Mouse (Mus musculus) heart, postnatal 0 days (tissue): ENCODE data around the gene Jmjd1c. TPM values are rescaled to one million over a fixed set of nuclear protein-coding genes. Genes with fewer than 3 reads are reported as not detected.

Experiments
- ATAC-seq: fragments of 200-750 bp; cut with Nextera tagmentation; 2 replicates; pipeline ENCODE4 v1.8.0; 2017; ENCODE audit warnings: low read depth, moderate number of reproducible peaks, moderate library complexity; ENCODE audit not compliant: insufficient read depth
- DNase-seq: peaks from one replicate; pipeline ENCODE4 v3.0.0-alpha.2; 2016; ENCODE audit warnings: low spot score
- H3K27ac ChIP-seq: fragments of 300-500 bp; sonication (generic); 2 replicates; pipeline ENCODE4 v1.5.1; 2014; ENCODE audit warnings: low read depth, mild to moderate bottlenecking
- H3K27me3 ChIP-seq: fragments of 300-500 bp; sonication (generic); 2 replicates; pipeline ENCODE4 v1.6.1; 2014; ENCODE audit warnings: low read length, mixed read lengths; ENCODE audit not compliant: control insufficient read depth, insufficient read depth
- H3K36me3 ChIP-seq: fragments of 300-500 bp; sonication (generic); replicated peaks from 2 replicates; pipeline ENCODE4 v1.6.1; 2014; ENCODE audit warnings: low read length, mixed read lengths; ENCODE audit not compliant: control insufficient read depth, insufficient read depth
- H3K4me1 ChIP-seq: fragments of 300-500 bp; sonication (generic); 2 replicates; pipeline ENCODE4 v1.6.1; 2014; ENCODE audit warnings: antibody characterized with exemption; ENCODE audit not compliant: control insufficient read depth, insufficient read depth
- H3K4me2 ChIP-seq: fragments of 300-500 bp; sonication (generic); 2 replicates; pipeline ENCODE4 v1.6.1; 2014; ENCODE audit warnings: low read depth, mild to moderate bottlenecking, low read length, moderate library complexity
- H3K4me3 ChIP-seq: fragments of 300-500 bp; sonication (generic); 2 replicates; pipeline ENCODE4 v1.5.1; 2014; ENCODE audit warnings: low read depth, low read length
- H3K9ac ChIP-seq: fragments of 300-500 bp; sonication (generic); replicated peaks from 2 replicates; pipeline ENCODE4 v1.6.1; 2014; ENCODE audit warnings: low read depth, low read length, mixed read lengths
- H3K9me3 ChIP-seq: fragments of 300-500 bp; sonication (generic); replicated peaks from 2 replicates; pipeline ENCODE4 v1.6.1; 2016; ENCODE audit warnings: low read length; ENCODE audit not compliant: control insufficient read depth
- CTCF ChIP-seq: IDR thresholded peaks from 2 replicates; pipeline ENCODE4 v1.5.1; 2016; ENCODE audit warnings: antibody characterized with exemption, control low read depth, low read depth
- EP300 ChIP-seq: IDR thresholded peaks from 2 replicates; pipeline ENCODE4 v1.6.1; 2016; ENCODE audit warnings: antibody characterized with exemption, low read depth
- WGBS: fragments of 180-500 bp; shearing (Covaris S2); extraction: QIAGEN DNeasy Blood & Tissue Kit; methylation state at CpG from one replicate; pipeline ENCODE4 v1.1.7; 2014; 5-methylcytosine and 5-hydroxymethylcytosine counted together
- polyA plus RNA-seq: library from polyadenylated mRNA; unstranded; fragments of >200 nt; fragmentation: Nextera tagmentation; extraction: Ambion mirVana; gene quantifications from 2 replicates; pipeline ENCODE4 v1.2.1, GENCODE M21; 2015
- total RNA-seq: library from RNA; depleted of rRNA; stranded (reverse); fragments of >200 nt; gene quantifications from 2 replicates; pipeline ENCODE4 v1.2.3, GENCODE M21; 2014; ENCODE audit warnings: low replicate concordance; rRNA removed

Gene Jmjd1c
- total and polyA plus RNA-seq, 2 experiments from 2014 or later: 28.1 to 42.4 TPM

GRCm38 (mm10) chr10:67302340-67302739 lies 206.4 kb downstream of the Jmjd1c start:
- Histone ChIP-seq H3K36me3 (no peaks in the 10 kb centered on the region), H3K4me3 (no peak overlapping the region), H3K4me1 (peaks cover 9% of the 10 kb centered on the region), H3K27me3 (no peaks in the 10 kb centered on the region), H3K27ac (no peak overlapping the region), H3K9ac (no peak overlapping the region), H3K9me3 (no peaks in the 10 kb centered on the region), H3K4me2 (no peak overlapping the region)
- WGBS: 28% methylated on average over 2 of the region's 2 CpGs
- no peak for ATAC-seq
- TF ChIP-seq CTCF (no peak), EP300 (no peak)
- DNase-seq: no peak

Other genes with a start within 250 kb of the Jmjd1c start
- 24.0 and 26.6 TPM in 2 replicates for gene Reep3, start 820 bp downstream of the Jmjd1c start, total RNA-seq
- gene Reep3, start 820 bp downstream of the Jmjd1c start, polyA plus RNA-seq: 25.6 and 26.8 TPM in 2 replicates
- 11.8 and 12.5 TPM in 2 replicates for gene Nrbf2, start 189.2 kb downstream of the Jmjd1c start, total RNA-seq
- 24.3 and 27.4 TPM in 2 replicates for gene Nrbf2, start 189.2 kb downstream of the Jmjd1c start, polyA plus RNA-seq